Mouse (Mus musculus): Measurements from ENCODE around the gene Pde4b. TPM values are rescaled to one million over a fixed set of nuclear protein-coding genes. Genes with fewer than 3 reads are reported as not detected.

The Pde4b gene
- polyA plus RNA-seq, 3 experiments from 2014 or later: 35.9 to 91.8 (median 73.1) TPM

DNA sequence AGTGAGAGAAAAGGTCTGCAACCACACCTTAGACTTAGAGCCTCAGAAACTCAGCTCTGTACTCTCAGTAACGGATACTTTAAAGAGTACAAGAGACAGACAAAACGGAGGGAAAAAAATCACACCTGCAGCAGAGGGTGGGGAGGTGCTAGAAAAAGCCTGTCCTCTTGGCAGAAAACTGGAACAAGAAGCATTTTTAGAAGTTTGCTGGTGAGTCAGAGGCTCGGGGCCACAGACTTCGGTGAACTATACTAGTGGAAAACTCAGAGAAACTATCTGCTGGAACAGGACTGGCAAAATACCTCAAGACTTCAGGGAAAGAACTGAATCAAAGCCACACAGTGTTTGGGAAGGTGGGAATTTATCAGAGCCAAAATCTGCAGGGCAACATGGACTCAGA lies 457.9 kb downstream of the Pde4b start:
- ATAC-seq: no peak

GRCm38 (mm10) chr4:102555566-102555965 lies 468.2 kb downstream of the Pde4b start:
- ATAC-seq: no peak

GRCm38 (mm10) chr4:102557006-102557405 lies 469.7 kb downstream of the Pde4b start:
- no peak for ATAC-seq

- no peak for ATAC-seq
Measured at GRCm38 (mm10) chr4:102557508-102558220, 470.3 kb downstream of the Pde4b start.

DNA sequence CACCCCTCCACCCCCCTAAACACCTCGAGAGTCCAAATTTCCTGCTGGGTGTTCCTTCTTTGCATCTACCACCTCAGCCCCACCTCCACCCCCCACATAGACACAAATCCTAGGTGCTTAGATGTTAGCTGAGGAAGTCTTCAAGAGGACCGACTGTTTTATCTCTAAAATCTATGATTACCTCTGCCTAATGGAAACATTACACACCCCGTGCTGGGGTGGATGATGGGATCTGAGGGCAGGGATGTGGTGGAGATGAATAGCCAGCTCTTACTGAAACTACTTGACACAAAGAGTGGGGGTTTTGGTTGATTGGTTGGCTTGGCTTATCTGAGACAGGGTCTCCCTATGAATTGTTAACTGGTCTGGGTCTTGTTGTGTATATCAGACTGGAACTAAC lies 471.0 kb downstream of the Pde4b start:
- ATAC-seq: peak; percentile 32

DNA sequence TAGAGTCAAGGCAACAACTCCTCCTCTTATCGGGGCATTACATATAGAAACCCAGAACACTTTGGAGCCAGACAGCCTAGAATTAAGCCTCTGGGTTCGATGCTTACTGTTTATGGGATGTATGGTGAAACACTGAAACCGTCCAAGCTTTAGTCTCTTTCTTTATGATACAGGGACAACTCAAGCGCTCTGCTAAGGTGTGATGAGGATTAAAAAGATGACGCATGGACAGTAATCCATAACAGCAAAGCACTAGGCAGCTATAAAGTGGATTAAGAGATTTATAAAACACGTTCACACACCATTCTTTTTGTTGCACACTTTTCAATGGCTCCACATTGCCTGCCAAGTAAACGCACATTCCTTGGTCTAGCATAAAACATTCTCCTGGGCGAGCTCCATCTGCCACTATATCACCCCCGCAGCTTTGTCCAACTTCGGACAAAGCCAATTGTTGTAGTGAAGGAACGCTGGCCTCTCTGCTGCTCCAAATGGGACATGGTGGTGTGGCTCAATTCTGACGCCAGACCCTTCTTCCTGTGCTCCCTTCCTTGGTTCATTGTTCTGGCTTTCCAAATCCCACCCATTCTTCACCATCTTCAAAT lies 473.4 kb downstream of the Pde4b start:
- ATAC-seq: no peak

DNA sequence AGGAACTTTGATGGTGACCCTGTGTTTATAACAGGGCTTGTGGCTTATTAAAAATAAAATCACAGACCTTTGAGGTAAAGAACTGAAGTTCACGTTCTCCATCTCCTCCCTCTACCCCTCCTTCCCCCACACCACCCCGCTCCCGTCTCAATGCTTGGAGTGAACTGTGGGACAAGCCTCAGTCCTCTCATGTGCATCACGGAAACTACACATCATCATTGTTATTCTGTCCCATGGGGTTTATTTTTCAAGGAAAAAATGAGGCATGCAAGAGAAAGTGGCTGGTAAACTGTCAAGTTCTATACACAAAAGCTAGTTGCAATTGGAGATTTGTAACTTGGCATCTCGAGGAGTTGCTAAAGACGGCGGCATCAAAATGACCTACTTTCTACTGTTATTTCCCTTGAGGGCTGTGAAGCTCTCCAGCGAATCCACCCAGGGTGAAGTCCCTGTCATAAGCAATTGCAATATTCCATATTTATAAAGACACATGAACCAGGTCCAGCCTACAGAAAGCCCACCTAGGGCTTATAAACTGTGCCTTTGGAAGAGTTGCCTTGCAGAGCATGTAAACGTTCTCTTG lies 476.0 kb downstream of the Pde4b start:
- ATAC-seq: no peak

- no peak for ATAC-seq
Measured at GRCm38 (mm10) chr4:102564286-102564685, 476.9 kb downstream of the Pde4b start.

- no peak for ATAC-seq
Measured at GRCm38 (mm10) chr4:102566421-102566820, 479.1 kb downstream of the Pde4b start.

- ATAC-seq: no peak
Measured at GRCm38 (mm10) chr4:102567111-102567510, 479.8 kb downstream of the Pde4b start.

DNA sequence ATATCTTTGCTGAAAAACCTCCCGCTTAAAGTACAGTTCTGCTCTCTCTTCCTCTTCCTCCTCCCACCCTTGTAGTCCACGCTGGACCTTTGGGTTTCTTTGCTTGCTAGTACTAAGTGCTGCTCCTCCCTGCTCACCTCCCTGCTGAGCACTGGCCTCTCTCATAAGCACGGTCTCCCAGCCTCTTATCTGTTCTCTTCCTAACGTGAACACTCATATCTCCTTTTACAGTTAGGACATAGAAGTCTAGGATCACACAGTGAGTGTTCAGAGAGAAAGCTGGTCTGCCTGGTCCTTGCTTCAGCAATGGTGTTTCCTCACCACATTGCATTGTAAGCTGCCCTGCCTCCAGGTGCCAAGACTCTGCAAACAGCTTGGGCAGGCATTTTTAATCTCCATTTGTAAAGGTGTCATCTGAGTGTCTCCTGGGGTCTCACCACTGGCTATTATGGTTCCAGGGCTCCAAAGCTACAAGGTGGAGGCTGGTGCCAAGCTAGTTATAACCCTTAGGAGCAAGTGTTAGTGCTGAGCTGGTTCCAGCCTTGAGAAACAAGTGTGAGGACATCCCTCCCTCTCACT lies 480.4 kb downstream of the Pde4b start:
- ATAC-seq: no peak

GRCm38 (mm10) chr4:102568591-102568990 lies 481.2 kb downstream of the Pde4b start:
- no peak for ATAC-seq

DNA sequence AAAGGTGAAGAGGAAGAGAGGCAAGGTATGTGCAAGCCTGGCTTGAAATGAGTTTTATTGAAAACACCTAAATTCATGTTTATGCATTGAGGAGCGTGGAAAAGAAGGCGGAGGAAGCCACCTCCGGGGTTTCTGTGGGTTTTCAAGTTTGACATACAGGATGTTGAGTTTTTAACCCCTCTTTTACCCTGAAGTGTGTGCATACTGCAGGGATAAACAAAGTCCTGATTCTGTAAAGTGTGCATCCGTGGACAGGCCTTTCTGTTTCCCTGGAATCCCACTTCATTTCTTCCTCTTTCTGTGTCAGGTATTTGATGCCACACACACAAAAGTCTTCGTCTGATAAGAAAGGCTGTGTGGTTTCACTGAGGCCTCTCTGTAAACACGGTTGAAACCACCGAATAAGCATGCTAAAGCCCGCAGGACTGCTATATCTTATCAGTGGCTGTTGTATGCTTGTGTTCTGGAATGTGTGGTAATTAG lies 481.8 kb downstream of the Pde4b start:
- ATAC-seq: peak; percentile 65

- ATAC-seq: peak; percentile 42
Measured at GRCm38 (mm10) chr4:102569950-102570765, 482.8 kb downstream of the Pde4b start.

DNA sequence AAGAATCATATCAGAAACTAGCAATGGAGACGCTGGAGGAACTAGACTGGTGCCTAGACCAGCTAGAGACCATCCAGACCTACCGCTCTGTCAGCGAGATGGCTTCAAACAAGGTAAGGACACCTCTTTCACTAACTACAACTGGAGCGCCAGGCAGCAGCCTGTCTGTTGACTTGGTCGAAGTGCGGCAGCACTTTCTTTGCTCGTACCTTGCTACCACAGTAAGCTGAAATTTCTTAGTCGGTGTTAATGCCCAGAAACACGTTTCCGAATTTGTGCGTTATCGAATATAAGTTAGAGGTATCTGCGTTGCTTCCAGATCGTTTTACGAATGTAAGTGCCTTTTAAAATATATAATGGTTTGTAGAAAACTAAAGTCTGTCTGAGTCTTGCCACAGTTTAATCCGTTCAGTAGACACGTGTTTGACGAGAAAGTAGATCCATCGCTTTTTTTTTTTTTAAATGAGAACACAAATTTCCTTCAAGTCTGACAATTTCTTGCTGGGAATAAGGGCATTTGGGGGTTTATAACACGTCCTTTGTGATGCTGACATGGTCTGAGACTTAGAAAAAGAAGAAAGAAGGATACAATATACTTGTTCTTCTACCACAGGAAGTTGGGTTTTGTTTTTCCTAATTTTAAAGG lies 483.5 kb downstream of the Pde4b start:
- no peak for ATAC-seq

- ATAC-seq: peak; percentile 15
Measured at GRCm38 (mm10) chr4:102572031-102572430, 484.7 kb downstream of the Pde4b start.

DNA sequence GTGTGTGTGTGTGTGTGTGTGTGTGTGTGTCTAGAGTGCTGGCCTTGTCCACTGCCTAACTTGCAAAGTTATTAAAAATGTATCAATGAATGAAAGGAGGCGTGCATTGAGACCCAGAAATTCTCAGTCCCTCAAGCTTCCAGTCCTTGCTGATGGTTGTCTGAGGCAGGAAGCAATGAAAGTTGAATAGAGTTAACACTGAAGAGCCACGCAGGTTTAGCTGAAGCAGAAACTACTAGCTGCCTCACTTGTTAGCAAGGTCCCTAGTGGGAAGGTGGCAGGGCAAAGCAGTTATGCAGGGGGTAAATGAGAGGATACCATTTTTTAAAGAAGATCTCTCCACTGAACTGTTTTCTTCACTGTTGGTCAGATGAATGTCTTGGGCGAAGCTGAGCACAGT lies 485.2 kb downstream of the Pde4b start:
- peak; percentile 8 for ATAC-seq

DNA sequence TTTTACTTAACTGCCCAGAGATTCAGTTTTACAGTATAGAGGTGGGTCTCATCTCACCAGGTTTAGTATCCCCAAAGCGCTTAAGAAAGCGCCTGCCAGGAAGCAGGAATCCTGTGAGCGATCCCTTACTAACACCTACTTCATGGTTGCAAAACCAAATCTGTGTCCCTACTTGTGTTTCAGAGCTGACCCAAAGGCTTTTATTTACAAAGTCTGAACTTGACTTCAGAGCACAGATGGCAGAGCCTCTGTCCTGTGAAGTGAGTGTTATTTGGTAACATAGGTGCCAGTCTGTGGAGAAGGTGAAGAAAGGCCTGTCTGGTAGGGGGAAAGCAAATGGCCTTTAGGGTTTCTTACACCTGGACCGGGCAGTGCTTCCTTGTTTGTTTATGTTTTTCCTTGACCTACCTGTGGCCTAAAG lies 486.0 kb downstream of the Pde4b start:
- ATAC-seq: no peak

DNA sequence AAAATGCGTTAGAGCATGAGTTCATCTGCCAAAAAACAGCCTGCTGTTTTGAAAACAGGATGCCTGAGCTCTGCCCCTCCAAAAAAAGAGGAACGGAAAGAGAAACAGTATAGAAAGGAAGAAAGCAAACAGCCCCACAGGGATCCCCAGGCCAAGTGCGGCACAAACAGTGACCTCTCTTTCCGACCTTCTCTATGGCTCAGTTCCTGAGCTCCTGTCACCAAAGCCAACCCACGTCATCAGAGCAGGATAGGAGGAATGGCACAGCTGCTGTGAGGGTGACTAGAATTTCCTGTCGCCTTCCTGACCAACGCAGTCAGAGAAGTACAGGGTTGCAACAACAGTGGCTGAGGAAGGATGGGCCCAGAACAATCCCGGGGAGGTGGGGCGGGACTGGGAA lies 486.9 kb downstream of the Pde4b start:
- ATAC-seq: peak; percentile 16

GRCm38 (mm10) chr4:102574666-102575254 lies 487.4 kb downstream of the Pde4b start:
- ATAC-seq: no peak

GRCm38 (mm10) chr4:102576109-102576508 lies 488.8 kb downstream of the Pde4b start:
- ATAC-seq: no peak

DNA sequence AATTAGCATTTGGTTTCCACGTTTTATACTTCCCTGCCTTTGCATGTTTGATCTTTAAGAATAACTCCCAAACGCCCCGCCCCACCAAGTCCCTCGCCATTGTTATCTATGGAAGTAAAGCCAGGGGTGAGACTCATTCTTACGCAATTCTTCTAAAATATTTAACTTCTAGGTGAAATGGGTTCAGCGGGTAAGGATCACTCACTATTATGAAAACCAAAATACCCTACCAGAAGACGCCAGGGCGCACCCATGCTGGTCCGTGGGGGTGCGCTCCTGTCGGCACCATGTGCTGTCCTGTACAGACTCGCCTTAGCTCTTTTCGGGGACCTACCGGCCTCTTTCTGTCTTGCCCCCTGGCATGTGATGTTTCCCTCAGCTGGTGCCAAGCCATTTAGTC lies 490.3 kb downstream of the Pde4b start:
- no peak for ATAC-seq
